Comparison of ENCODE assay signal across 13 mouse cellular contexts in genomic region chr17:27778671-27779355, GRCm38 (mm10). TPM values are rescaled to one million over a fixed set of nuclear protein-coding genes. Genes with fewer than 3 reads are reported as not detected.
DNase-seq lines count a peak whose midpoint lies in the region; ATAC-seq lines count a peak whose summit lies in the region.
"Had no signal": no experiment of that assay in that cellular context is flagged by ENCODE, and none has a peak within 500 bp of the region (broad histone marks: within the 10 kb centered on the region; RNA-seq: fewer than 3 reads in every experiment).

No protein-coding gene starts in this region.

- peaks cover 14% of the 10 kb centered on the region for H3K4me1 ChIP-seq in heart, embryonic 15.5 days (replicated peaks)
- H3K4me1 ChIP-seq in liver, embryonic 11.5 days (replicated peaks; ENCODE audit: control insufficient read depth, insufficient read depth, low read length), result peaks cover 40% of the 10 kb centered on the region
- no peaks in the 10 kb centered on the region for H3K4me1 ChIP-seq in midbrain, embryonic 16.5 days (ENCODE audit: control insufficient read depth, insufficient read depth, low read length)
- no peaks in the 10 kb centered on the region for H3K4me1 ChIP-seq in hindbrain, embryonic 10.5 days (replicated peaks)

- H3K4me3 ChIP-seq in heart, embryonic 15.5 days, result no peak overlapping the region
- no peak overlapping the region for H3K4me3 ChIP-seq in liver, embryonic 11.5 days (ENCODE audit: low read depth, low read length)
- H3K4me3 ChIP-seq in midbrain, embryonic 16.5 days (ENCODE audit: low read depth, low read length), result no peak overlapping the region
- H3K4me3 ChIP-seq in hindbrain, embryonic 10.5 days, result no peak overlapping the region
- H3K4me3 ChIP-seq: layer of hippocampus, adult 2 months; midbrain, embryonic 10.5 days had no signal

- H3K9me3 ChIP-seq in heart, embryonic 15.5 days (replicated peaks), result no peaks in the 10 kb centered on the region
- no peaks in the 10 kb centered on the region for H3K9me3 ChIP-seq in liver, embryonic 11.5 days (ENCODE audit: control insufficient read depth, low read length)
- no peaks in the 10 kb centered on the region for H3K9me3 ChIP-seq in midbrain, embryonic 16.5 days (replicated peaks; ENCODE audit: control insufficient read depth, low read length, poor library complexity, severe bottlenecking)
- no peaks in the 10 kb centered on the region for H3K9me3 ChIP-seq in hindbrain, embryonic 10.5 days
- H3K9me3 ChIP-seq: midbrain, embryonic 10.5 days had no signal

- no peak overlapping the region for H3K27ac ChIP-seq in heart, embryonic 15.5 days
- H3K27ac ChIP-seq in liver, embryonic 11.5 days (ENCODE audit: low read depth, low read length), result peak overlapping the region; percentile 70
- no peak overlapping the region for H3K27ac ChIP-seq in midbrain, embryonic 16.5 days (ENCODE audit: low read length)
- no peak overlapping the region; the same call in 1 of the 2 replicates for H3K27ac ChIP-seq in hindbrain, embryonic 10.5 days
- H3K27ac ChIP-seq: layer of hippocampus, adult 2 months; midbrain, embryonic 10.5 days had no signal

- H3K36me3 ChIP-seq in heart, embryonic 15.5 days, result peaks cover 3% of the 10 kb centered on the region; the same call in 1 of the 2 replicates
- H3K36me3 ChIP-seq in liver, embryonic 11.5 days (ENCODE audit: control insufficient read depth, insufficient read depth, low read length), result peaks cover 4% of the 10 kb centered on the region
- no peaks in the 10 kb centered on the region; the same call in 1 of the 2 replicates for H3K36me3 ChIP-seq in midbrain, embryonic 16.5 days (ENCODE audit: control insufficient read depth, insufficient read depth, low read length)
- peaks cover 62% of the 10 kb centered on the region for H3K36me3 ChIP-seq in hindbrain, embryonic 10.5 days

- H3K9ac ChIP-seq in heart, embryonic 15.5 days, result no peak overlapping the region
- no peak overlapping the region for H3K9ac ChIP-seq in liver, embryonic 11.5 days (ENCODE audit: low read depth, low read length)
- no peak overlapping the region for H3K9ac ChIP-seq in midbrain, embryonic 16.5 days (ENCODE audit: low read depth, low read length)

- 84% methylated on average over 9 of the region's 9 CpGs for WGBS in heart, embryonic 15.5 days
- WGBS in liver, embryonic 11.5 days, result 80% methylated on average over 9 of the region's 9 CpGs
- WGBS in midbrain, embryonic 16.5 days, result 92% methylated on average over 9 of the region's 9 CpGs
- WGBS in hindbrain, embryonic 10.5 days, result 95% methylated on average over 9 of the region's 9 CpGs

- no peaks in the 10 kb centered on the region for H3K27me3 ChIP-seq in heart, embryonic 15.5 days
- H3K27me3 ChIP-seq in liver, embryonic 11.5 days (replicated peaks; ENCODE audit: control insufficient read depth, insufficient read depth, low read length), result no peaks in the 10 kb centered on the region
- H3K27me3 ChIP-seq in midbrain, embryonic 16.5 days (ENCODE audit: control insufficient read depth, insufficient read depth, low read depth, low read length), result no peaks in the 10 kb centered on the region
- no peaks in the 10 kb centered on the region for H3K27me3 ChIP-seq in hindbrain, embryonic 10.5 days (ENCODE audit: insufficient read depth, poor library complexity, severe bottlenecking)

- no peak overlapping the region for H3K4me2 ChIP-seq in heart, embryonic 15.5 days
- H3K4me2 ChIP-seq in liver, embryonic 11.5 days, result peak overlapping the region; percentile 19
- no peak overlapping the region for H3K4me2 ChIP-seq in midbrain, embryonic 16.5 days (ENCODE audit: low read length)

- 0 out of 2 replicates have a peak, but pooled peaks have one; percentile 7 for ATAC-seq in heart, embryonic 15.5 days (replicated peaks; ENCODE audit: insufficient number of reproducible peaks, insufficient read depth, low FRiP score, low read depth)
- ATAC-seq in liver, embryonic 11.5 days (replicated peaks; ENCODE audit: low FRiP score), result peak; percentile 72
- no peak for ATAC-seq in midbrain, embryonic 16.5 days

- DNase-seq in heart, adult 9 months (ENCODE audit: low spot score in 2 of 2), result no peak
- peak; percentile 46 for DNase-seq in c-Kit-negative CD71-positive TER-119-positive erythroid progenitor cells, embryonic 14.5 days (ENCODE audit: low read depth, low spot score)
- DNase-seq in liver, embryonic 11.5 days (ENCODE audit: low spot score), result no peak
- DNase-seq in spleen, postnatal 10 days (ENCODE audit: low spot score in 2 of 2), result peak; percentile 66 to 80
- no peak for DNase-seq in cerebellum, postnatal 4 days (ENCODE audit: low spot score in 2 of 2)
- DNase-seq in hindbrain, embryonic 10.5 days (ENCODE audit: low spot score), result no peak
- DNase-seq: cerebellum, postnatal 10 days; heart, postnatal 36 days; kidney, adult 18-20 months had no signal

RNA-seq across cellular contexts. Expression of gene D17Wsu92e, which starts 41.6 kb away (rescaled TPM):
- polyA plus RNA-seq in heart, embryonic 15.5 days (2015; fragmentation: Nextera tagmentation; extraction: Ambion mirVana), result 11.9 and 14.1 TPM in 2 replicates
- polyA plus RNA-seq in liver, embryonic 11.5 days (2014; fragmentation: Nextera tagmentation; extraction: Ambion mirVana), result 19.2 and 22.7 TPM in 2 replicates
- 8.5 and 9.4 TPM in 2 replicates for polyA plus RNA-seq in midbrain, embryonic 16.5 days (2015; fragmentation: Nextera tagmentation; extraction: Ambion mirVana)
- 10.7 and 13.0 TPM in 2 replicates for polyA plus RNA-seq in hindbrain, embryonic 10.5 days (2016; fragmentation: Nextera tagmentation; extraction: Ambion mirVana)

RNA-seq across cellular contexts. Expression of gene Spdef, which starts 50.1 kb away (rescaled TPM):
- polyA plus RNA-seq in heart, embryonic 15.5 days (2015; fragmentation: Nextera tagmentation; extraction: Ambion mirVana), result 0.25 and 0.28 TPM in 2 replicates
- polyA plus RNA-seq in liver, embryonic 11.5 days (2014; fragmentation: Nextera tagmentation; extraction: Ambion mirVana), result 0.32 TPM in 1 of 2 replicates, not detected in the other
- 1.5 and 2.6 TPM in 2 replicates for polyA plus RNA-seq in midbrain, embryonic 16.5 days (2015; fragmentation: Nextera tagmentation; extraction: Ambion mirVana)
- polyA plus RNA-seq in hindbrain, embryonic 10.5 days (2016; fragmentation: Nextera tagmentation; extraction: Ambion mirVana), result 0.13 and 0.31 TPM in 2 replicates

RNA-seq across cellular contexts. Expression of gene Snrpc, which starts 59.1 kb away (rescaled TPM):
- 186 and 202 TPM in 2 replicates for polyA plus RNA-seq in heart, embryonic 15.5 days (2015; fragmentation: Nextera tagmentation; extraction: Ambion mirVana)
- polyA plus RNA-seq in liver, embryonic 11.5 days (2014; fragmentation: Nextera tagmentation; extraction: Ambion mirVana), result 305 and 315 TPM in 2 replicates
- polyA plus RNA-seq in midbrain, embryonic 16.5 days (2015; fragmentation: Nextera tagmentation; extraction: Ambion mirVana), result 193 and 197 TPM in 2 replicates
- 419 and 433 TPM in 2 replicates for polyA plus RNA-seq in hindbrain, embryonic 10.5 days (2016; fragmentation: Nextera tagmentation; extraction: Ambion mirVana)

Comparison
In these comparisons a context has a peak if more than half of its experiments do, and no peak if none do; other contexts are left out.
1. DNase-seq: peak in c-Kit-negative CD71-positive TER-119-positive erythroid progenitor cells, embryonic 14.5 days (single experiment) and spleen, postnatal 10 days (2 of 2); none in heart, adult 9 months (0 of 2), liver, embryonic 11.5 days (single experiment), cerebellum, postnatal 4 days (0 of 2) and hindbrain, embryonic 10.5 days (single experiment).